Mouse (Mus musculus): ENCODE results near the gene Grk3. TPM values are rescaled to one million over a fixed set of nuclear protein-coding genes. Genes with fewer than 3 reads are reported as not detected.

The Grk3 gene
- total RNA-seq, 4 experiments from 2014 or later = 5.0 to 7.0 (median 5.4) TPM

DNA sequence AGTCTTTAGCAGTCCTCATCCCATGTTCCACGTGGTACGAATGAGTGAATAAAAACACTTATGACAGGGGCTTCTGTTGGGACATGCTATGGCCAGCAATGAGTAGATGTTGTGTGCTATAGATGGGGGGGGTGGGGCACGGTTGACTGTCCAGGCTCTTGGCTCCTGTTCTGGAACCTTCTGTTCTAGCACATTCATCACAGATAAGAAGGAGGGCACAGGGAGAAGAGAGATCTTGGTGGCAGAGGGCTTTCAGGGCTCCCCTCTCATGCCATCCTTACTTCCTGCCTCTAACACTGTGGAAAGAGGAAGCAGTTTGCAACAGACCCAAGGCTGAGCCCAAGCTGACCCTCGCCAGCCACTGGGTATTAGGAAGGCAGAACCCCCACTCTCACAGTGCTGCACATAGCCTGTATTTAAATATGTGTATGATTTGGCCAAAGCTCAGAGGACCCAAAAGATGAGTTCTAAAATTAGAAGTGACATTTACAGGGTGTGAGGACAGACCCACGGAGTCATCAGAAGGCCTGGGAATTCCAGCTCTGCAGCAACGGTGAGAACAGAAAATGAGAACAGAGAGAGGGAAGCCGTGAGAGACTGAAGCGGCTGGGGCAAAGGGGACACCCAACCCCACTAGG, 6.3 kb downstream of the Grk3 start:
- no peak for DNase-seq (ENCODE audit: low spot score in 2 of 2)

- no peak for DNase-seq (ENCODE audit: low spot score in 2 of 2)
Measured at GRCm38 (mm10) chr5:113008496-113008895, 7.1 kb downstream of the Grk3 start.

- DNase-seq (ENCODE audit: low spot score in 2 of 2) = no peak
Measured at GRCm38 (mm10) chr5:113006997-113007396, 8.6 kb downstream of the Grk3 start.

DNA sequence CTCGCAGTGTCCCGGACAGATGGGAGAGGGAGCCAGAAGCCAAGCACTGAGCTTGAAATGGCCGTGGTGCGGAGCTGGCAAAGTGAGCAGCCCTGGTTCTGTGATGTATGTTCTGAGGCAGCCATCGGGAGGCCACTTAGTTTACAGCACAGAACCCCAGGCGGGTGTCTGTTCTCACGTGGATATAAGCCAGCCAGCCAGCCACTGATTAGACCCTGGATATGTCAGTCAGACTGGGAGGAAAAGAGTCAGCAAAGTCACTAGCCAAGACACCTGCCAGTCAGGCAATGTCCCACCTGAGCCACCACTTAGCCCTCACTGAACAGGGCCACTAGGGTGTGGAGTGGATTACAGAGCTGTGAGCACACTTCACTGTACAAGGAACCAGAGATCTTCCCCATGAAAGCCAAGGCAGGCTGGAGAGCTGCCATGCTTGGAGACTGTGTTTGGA, 9.6 kb downstream of the Grk3 start:
- DNase-seq (ENCODE audit: low spot score in 2 of 2) = no peak

- DNase-seq (ENCODE audit: low spot score in 2 of 2) = no peak
Measured at GRCm38 (mm10) chr5:113002821-113003380, 12.7 kb downstream of the Grk3 start.

GRCm38 (mm10) chr5:112999227-112999626, 16.4 kb downstream of the Grk3 start:
- no peak for DNase-seq (ENCODE audit: low spot score in 2 of 2)

GRCm38 (mm10) chr5:112997516-112998186, 17.9 kb downstream of the Grk3 start:
- DNase-seq (ENCODE audit: low spot score in 2 of 2) = no peak

DNA sequence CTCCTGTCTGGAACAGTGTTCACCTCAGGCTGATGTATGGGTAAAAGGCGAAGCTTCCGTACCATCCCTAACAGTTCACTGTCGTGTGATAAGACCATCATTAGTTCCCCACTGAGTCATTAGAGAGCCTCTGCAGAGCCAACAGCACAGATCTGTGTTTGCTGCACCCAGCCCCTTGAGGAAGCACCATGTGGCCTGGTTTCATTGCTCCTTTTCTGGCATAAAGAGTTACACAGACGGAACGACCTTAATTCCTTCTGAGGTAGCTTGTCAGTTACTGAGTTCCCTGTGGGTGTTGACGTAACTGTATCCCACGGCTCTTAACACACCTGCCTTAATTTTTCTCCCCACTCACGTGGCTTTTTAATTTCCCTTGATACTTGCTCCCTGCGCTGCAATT, 24.3 kb downstream of the Grk3 start:
- no peak for DNase-seq (ENCODE audit: low spot score in 2 of 2)

DNA sequence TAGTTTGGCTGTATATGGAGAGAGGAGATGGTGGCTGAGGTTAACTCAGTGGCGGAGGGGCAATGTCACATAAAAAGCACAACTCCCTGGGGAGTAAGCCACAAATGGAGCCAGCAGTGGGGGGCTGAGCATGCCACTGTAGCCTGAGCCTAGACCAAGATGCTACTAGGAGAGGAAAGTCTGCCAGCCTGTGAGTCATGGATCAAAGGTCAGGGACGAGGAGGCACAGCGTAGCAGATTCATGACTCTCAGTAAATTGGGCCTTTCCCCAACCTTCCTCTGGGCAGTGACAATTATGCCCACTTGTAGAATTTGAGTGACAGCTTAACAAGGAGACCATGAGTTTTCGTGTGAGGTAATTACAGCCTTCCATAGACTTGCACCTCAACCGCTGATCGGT, 33.7 kb downstream of the Grk3 start:
- no peak for DNase-seq (ENCODE audit: low spot score in 2 of 2)

DNA sequence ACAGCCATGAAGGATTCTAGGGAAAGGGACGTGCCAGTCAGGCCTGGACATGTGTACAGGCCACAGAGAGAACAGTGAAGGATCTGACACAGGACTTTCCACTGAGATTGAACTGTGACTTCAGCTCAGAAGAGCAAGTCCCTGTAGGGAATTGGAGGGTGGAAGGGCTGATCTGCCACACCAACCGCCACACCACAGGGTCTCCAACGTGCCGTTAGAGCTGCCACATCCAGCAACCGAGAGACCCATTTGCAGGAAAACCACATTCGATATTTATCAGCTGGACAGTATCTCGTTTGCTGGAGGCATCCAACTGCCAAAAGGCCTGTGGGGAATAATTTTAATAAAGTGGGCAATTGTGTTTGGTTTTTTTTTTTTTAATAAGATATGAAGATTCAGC, 35.9 kb downstream of the Grk3 start:
- no peak for DNase-seq (ENCODE audit: low spot score in 2 of 2)

GRCm38 (mm10) chr5:112979195-112979594, 36.4 kb downstream of the Grk3 start:
- no peak for DNase-seq (ENCODE audit: low spot score in 2 of 2)

DNA sequence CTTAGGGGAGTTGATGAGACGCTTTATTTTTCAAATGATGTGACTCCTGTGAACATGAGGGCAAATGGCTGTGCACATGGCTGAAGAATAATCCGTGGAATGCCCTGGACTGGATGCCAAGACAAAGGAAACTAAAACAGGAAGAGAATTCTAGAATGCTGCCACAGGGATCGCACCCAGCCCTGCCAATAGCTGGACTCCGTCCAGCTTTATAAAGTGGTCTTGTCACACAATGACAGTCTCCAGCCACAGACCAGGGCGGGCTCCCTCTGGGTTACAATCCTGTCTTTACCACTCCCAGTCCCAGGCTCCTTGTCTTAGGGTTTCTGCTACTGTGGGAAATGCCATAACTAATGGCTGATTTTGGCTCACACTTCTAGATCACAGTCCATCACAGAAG, 38.5 kb downstream of the Grk3 start:
- no peak for DNase-seq (ENCODE audit: low spot score in 2 of 2)

DNA sequence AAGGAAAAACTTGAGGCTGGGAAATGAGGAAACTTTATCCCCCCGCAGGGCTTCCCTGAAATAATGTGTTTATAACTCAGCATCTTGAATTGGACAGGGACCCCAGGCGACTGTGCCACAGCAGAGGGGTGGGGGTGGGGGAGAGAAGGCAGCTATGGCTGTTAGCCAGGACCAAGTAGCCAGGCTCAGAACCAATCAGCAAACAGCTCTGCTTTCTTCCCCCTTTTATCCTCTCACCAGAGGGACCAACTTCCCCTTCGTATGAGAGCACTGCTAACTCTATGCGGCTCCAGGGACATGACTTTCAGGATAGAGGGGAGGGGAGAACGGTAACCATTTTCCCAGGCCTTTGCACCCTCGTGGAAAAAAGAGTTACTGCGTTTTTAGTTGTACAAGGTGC, 42.0 kb downstream of the Grk3 start:
- DNase-seq (ENCODE audit: low spot score in 2 of 2) = no peak

DNA sequence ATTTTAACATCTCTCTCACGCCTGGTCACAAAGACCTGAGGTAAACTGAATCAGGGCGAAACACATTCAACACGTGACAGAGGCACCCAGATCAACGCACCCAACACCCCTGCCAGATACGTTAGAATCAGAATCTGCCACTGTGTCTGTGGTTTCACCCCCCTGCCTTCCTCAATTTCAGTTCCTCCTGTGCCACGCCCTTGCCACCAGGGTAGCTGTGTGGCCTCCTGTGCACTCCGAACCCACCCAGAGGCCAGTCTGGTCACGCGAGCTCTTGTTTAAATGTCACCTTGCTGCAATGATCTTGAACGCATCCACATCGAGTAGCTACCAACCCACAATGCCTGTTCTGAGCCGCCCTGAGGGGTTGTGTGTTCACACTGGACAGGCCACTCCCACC, 43.3 kb downstream of the Grk3 start:
- DNase-seq (ENCODE audit: low spot score in 2 of 2) = no peak

DNA sequence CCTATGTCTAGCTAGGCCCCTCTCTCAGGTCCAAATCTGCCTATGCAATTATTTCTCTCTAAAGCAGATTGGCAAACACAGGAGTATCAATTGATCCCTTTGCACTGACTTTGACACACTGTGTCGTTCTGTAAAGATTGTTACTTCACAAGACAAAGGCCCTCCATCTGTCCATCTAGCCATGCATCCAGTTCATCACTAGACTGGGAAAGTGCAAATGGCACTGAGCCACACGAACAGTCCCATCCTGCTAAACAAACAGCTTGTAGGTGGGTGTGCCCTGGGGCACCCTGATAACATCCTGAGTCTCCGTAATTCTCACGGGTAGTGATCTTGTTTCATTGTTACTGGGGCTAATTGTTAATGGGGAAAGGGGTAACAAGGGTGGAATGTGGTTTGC, 52.1 kb downstream of the Grk3 start:
- DNase-seq (ENCODE audit: low spot score in 2 of 2) = no peak

GRCm38 (mm10) chr5:112962166-112962565, 53.4 kb downstream of the Grk3 start:
- no peak for DNase-seq (ENCODE audit: low spot score in 2 of 2)

DNA sequence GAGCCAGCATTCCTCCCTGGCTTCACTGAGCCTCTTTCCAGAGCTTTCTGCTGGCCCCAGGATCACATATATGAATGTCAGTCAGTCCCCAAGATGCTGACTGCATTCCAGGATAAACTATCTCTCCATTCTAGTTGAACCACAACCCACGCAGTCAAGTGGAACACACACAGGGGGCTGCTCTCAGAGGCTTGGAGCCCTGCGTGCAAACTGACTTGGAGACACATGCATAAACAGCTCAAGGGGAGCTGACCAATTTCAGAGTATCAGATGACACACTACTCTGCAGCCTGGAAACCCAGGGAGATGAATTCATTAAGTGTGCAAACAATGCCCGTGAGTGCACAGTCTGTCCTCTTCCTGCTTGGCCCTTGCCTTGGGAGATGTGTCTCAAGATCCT, 54.7 kb downstream of the Grk3 start:
- DNase-seq (ENCODE audit: low spot score in 2 of 2) = no peak

DNA sequence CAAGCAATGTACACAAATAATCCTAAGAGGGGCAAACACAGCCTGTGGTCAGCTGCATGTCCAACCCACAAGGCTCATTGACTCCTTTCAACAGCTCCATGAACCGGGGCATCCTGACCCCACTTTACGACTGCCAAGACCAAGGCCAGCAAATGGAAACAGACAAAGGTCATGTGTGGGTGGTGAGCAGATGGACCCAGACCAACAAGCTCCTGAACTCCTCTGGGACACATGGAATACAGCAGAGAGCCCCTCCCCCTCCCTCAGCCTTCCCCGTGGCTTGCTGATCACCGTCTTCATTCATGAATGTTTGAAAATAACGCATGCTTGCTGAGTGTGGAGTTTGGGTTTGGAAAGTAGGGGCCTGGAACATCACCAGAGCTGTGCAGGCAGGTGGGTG, 57.3 kb downstream of the Grk3 start:
- no peak for DNase-seq (ENCODE audit: low spot score in 2 of 2)

DNA sequence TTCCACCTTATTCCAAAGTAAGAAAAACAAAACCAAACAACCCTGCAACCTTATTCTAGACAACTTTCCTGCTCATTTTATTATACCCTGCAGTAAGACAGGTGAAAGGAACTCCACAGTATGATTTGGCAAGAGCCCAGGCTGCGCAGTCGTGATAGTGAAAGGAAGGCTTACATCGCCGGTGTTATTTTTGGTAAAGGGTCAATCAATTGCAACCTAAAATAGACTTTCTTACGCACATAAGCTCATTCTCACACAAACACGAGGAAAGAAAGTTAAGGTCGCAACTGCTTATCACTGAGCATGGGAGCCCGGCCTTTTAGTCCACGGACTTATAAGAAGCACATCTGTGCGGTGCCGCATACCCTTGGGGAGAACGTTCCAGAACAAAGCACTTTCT, 58.8 kb downstream of the Grk3 start:
- DNase-seq (ENCODE audit: low spot score in 2 of 2) = no peak

- no peak for DNase-seq (ENCODE audit: low spot score in 2 of 2)
Measured at GRCm38 (mm10) chr5:112956368-112956767, 59.2 kb downstream of the Grk3 start.

DNA sequence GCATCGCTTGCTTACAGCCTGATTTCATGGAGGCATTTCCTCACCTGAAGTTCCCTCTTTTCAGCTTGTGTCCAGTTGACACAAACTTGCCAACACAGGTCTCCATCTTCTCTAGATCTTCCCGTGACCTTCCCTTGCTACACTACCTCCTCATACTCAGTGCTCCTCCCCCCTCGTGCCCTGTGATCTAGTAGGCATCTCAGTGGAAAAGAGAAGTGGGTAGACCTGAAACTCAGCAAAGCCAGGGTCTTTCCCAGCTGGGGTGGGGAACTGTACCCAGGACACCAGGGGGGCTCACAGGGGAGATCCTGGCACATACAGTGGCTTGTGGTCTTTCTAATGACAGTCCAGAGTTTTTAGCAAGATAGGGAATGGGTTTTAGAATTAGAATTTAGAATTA, 64.7 kb downstream of the Grk3 start:
- no peak for DNase-seq (ENCODE audit: low spot score in 2 of 2)

DNA sequence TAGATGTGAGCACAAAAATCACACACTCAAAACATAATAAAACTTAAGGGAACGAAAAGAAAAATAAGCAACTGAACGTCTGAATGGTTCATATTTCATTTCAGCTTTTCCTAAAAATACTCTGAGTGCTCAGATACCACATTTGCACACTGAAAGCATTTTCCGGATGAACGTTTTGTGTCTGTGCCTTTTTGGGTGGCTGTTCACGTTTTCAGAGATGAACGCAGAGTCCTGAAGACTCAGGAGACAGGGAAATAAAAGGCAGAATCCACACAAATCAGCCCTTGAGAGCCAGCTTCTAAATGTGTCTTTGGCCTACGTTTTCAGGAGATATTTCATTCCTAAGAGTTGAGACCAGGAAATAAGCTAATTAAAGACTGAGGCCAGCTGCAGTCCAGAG, 69.7 kb downstream of the Grk3 start:
- no peak for DNase-seq (ENCODE audit: low spot score in 2 of 2)

DNA sequence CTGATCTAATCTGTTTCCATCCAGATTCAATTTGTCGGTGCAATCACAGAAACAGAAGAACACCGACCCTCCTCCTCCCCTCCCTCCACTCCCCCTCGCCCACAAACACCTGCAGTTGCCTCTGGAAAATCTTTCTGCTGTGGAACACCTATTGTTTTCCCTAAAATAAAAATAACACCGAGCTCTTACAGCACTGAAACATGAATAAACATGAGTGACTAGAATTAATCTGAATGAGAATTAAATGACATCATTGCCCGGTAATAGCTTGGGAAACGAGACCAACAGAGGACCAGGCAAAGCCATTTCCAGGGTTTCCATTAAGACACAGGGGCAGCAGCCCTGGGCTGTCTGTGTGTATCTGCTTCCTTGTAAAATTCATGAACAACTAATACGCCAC, 73.3 kb downstream of the Grk3 start:
- no peak for DNase-seq (ENCODE audit: low spot score in 2 of 2)

Measured in gastrocnemius, adult 8-10 months (tissue).